Mouse (Mus musculus) Muller cell, postnatal 12 days (primary cell): ENCODE results near the gene Sars2.

Experiments used
- DNase-seq: peaks from one replicate; pipeline ENCODE4 v3.0.0-alpha.2; 2015; ENCODE audit errors: inconsistent ontology term

Gene Sars2

GRCm38 (mm10) chr7:28726600-28726999 is 15.2 kb upstream of the Sars2 start:
- peak; percentile 75 for DNase-seq

DNA sequence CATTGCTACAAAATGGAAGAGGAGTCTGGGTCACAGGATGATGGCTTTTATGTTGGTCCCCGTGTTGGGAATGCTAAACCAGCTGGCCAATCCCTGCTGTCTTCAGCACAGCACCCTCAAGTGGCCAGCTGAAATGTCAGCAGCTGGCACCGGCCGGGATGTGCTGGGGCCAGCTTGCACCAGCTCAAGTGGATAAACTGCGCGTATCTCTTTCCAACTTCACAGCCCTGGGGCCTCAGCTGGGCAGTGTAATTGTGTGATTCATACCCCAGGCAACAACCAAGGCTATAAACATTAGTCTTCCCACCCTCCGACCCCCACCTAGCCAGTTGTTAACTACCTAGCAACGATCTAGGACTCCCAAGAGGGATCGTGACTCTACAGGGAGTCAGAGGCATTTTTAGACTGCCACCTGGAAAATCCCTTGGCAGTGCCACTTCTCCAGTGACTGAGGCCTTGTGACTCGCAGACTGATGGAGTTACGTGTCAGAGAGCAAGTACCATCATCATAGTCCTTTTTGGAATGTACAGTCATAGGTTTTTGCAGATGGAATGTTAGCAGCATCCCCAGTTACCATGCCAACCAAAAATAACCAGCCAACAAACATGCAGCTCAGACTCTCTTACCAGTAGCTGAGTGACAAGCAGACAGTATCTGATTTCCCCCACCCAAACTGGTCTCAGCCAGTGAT is 14.0 kb upstream of the Sars2 start:
- peak; percentile 79 for DNase-seq

GRCm38 (mm10) chr7:28732341-28733142 is 9.2 kb upstream of the Sars2 start:
- peak; percentile 88 for DNase-seq

GRCm38 (mm10) chr7:28733211-28733610 is 8.6 kb upstream of the Sars2 start:
- no peak for DNase-seq

DNA sequence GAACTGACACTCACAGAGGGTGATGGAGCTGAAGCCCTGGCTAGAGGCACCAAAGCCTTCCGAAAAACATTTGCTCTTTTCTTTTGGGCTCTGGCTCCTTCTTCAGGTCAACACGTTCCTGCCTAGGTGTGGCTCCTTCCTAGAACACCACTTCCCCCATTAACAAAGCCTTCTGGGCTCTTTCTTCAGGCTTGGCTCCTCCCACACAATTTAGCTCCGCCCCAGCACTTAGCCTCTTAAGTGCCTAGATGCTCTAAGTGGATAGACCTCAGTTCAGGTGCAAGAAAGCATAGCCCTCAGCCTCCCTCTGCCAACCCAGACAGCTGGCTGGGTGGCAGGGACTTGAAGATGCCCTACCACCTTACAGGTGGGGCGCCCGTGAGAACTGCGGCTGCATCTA is 6.1 kb upstream of the Sars2 start:
- DNase-seq: no peak

DNA sequence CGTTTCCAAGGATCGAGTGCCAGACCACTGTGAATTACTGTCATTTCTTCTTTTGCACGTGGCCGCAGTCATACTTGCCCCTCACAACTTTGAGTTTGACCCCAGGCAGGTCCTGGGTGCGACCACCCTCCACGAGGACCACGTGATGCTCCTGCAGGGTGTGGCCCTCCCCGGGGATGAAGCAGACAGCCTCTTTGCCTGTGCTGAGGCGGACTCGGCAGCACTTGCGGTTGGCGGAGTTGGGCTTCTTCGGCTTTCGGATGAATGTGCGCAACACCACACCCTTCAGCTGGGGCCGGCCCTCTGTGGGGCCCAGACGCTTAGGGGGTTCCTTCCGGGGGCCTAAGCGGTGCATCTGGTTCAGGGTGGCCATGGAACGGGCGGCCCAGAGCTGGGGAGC is 2.0 kb upstream of the Sars2 start:
- no peak for DNase-seq

GRCm38 (mm10) chr7:28740949-28741348 is 843 bp upstream of the Sars2 start:
- DNase-seq: no peak

GRCm38 (mm10) chr7:28741368-28741708 is 454 bp upstream of the Sars2 start:
- no peak for DNase-seq

DNA sequence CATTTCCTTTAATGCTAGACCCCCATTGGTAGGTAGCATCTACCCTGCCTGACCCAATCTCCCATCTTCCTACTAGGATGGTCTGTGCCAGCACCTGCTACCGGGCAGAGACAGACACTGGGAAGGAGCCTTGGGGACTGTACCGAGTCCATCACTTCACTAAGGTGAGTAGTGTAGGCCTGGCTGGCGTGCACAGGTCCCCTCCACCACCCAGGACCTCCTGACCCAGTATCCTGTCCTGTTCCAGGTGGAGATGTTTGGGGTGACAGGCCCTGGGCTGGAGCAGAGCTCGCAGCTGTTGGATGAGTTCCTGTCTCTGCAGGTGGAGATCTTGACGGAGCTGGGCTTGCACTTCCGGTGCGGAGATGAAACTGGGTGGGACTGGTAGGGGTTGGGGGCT is 8.1 kb downstream of the Sars2 start:
- no peak for DNase-seq

DNA sequence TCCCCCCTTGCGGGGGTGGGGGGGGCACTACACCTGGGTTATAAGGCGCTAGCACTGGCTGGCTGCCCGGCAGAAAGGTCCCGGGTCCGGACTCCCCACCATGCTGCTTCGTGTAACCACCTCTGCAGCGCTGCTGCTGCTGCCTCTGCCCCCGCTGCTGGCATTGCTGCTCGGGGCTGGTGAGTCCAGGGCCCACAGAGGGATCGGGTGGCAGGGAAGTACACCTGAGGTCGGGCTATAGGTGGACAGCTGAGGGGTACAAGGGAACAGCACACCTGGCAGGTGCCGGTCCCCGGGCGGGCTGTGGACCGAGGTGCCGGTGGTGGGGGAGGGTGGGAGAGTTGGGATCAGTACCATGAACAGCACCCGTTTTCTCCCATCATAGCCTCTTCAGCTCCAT is 14.3 kb downstream of the Sars2 start, which contains the start of gene Ccer2:
Ccer2 (plus strand) TSS at position 96 of the 400 bp plus-strand sequence.
- DNase-seq: no peak

- DNase-seq: no peak
These were observed 16.8 kb downstream of the Sars2 start for GRCm38 (mm10) chr7:28758623-28759022.

DNA sequence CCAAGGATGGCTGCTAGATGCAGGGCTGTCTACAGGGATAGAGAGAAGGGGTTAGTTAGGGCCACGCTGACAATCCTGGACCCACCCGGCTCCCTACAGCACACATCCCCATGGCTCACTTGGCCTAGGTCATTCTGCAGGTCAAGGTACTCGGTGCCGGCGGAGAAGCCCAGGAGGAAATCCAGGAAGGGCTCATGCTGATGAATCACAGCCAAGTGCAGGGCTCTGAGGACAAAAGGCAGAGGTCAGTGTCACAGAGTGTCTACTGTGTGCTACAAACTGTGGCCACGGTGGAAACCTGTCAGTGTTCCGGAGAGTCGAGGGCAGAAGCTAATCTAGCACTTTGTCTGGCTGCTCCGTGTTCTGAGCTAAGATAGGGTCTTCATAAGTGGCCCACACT is 20.1 kb downstream of the Sars2 start:
- no peak for DNase-seq

DNA sequence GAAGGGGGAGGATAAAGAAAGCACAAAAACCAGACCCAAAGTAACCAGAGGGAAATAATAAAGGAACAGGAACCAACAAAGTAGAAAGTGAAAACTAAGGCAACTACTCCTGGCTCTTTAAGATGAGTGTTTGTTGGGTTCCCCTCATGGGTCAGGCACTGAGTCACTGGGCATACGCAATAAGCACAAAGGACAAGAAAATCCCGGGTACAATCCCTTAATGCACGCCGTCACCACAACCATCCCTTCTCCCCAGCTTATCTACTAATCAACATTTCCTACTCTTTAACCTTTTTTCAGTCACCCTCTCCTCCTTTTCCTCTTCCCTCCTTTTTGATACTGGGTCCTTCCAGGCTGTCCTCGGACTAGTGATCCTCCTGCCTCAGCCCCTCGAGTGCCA is 23.4 kb downstream of the Sars2 start:
- DNase-seq: no peak

GRCm38 (mm10) chr7:28766173-28766879 is 24.5 kb downstream of the Sars2 start, which contains the start of gene Sirt2:
Sirt2 (plus strand) TSS chr7:28766735.
- DNase-seq: peak; percentile 98

DNA sequence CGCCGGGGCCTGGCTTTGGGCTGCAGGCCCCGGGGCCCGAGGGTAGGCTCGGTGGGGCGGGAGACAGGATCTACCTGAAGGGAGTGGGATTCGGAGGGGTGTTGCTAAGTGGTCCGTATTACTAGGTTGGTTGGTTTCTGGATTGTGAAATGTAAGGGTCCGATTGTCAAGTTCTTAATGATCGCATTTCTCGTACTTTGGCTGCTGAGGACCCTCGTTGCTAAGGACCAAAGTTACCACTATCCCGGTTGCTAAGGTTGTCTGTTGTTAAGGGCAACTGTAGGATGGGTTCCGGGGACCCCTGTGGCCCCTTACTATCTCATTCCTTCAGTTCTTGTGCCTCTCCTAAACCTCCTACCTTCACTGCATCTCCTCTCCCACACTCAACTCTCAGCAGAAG is 25.1 kb downstream of the Sars2 start:
- DNase-seq: peak; percentile 30

DNA sequence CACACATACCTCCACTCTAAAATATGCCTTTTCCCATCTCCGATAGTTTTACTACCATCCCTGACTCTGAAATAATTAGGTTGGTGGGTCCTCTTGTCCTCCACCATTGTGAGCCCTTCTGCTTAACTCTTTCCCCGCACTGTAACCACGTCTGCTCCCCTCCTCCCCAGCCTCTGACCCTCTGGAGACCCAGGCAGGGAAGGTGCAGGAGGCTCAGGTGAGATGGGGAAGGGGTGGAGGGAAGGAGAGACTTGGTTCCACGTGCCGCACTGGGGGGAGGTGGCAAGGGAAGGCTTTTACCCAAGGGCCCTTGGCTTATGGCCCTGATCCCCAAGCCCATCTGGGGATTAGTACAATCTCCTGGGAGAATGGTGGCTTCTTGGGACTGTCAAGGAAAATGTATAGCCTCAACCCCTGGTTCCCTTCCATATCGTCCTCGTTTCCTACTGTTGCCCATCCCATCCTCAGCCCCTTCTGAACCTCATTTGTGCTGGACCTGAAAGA is 25.7 kb downstream of the Sars2 start, which contains the start of gene Nfkbib:
Nfkbib (minus strand) TSS at position 51 of the 504 bp plus-strand sequence.
- no peak for DNase-seq

GRCm38 (mm10) chr7:28769414-28769958 is 27.7 kb downstream of the Sars2 start:
- DNase-seq: no peak

GRCm38 (mm10) chr7:28770309-28770708 is 28.5 kb downstream of the Sars2 start:
- DNase-seq: no peak

- DNase-seq: peak; percentile 22
These were observed 30.1 kb downstream of the Sars2 start for GRCm38 (mm10) chr7:28771867-28772266.

DNA sequence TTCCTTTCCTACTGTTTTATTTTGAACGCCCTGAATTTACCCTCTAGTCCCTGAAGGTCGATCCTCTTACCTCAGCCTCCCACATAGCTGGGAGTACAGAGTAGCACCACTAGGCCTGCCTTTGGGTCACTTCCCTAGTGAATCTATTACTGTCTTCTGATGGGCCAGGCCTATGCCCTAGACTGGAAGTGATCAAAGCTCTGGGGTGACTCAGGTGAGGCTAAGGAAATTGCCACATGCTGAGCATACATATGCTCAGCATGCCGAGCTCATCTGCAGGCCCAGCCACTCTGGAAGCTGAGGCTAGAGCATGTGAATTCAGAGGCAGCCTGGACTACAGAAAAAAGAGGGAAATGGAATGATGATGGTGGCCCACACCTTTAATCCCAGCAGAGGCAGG is 31.4 kb downstream of the Sars2 start:
- DNase-seq: no peak

GRCm38 (mm10) chr7:28774164-28774563 is 32.4 kb downstream of the Sars2 start:
- DNase-seq: peak; percentile 21

DNA sequence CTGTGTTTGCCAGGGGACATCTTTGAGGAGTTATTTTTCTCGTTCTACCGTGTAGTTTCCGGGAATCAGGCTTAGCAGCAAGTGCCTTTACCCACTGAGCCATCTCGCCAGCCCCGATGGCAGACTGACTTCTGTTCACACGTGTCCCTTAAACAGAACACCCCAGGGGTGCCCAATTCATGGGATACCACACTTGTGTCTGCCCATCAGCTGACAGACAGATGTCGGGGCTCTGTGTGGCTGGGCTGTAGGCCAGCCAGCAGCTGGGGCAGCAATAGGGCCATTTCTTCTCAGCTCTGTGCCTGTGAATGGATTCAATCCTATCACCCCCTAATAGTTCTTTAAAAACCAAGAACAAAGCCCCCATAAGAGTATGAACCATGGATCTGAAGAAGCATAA is 33.3 kb downstream of the Sars2 start:
- no peak for DNase-seq
